Mouse (Mus musculus): Measurements from ENCODE around the gene Top1.

DNA sequence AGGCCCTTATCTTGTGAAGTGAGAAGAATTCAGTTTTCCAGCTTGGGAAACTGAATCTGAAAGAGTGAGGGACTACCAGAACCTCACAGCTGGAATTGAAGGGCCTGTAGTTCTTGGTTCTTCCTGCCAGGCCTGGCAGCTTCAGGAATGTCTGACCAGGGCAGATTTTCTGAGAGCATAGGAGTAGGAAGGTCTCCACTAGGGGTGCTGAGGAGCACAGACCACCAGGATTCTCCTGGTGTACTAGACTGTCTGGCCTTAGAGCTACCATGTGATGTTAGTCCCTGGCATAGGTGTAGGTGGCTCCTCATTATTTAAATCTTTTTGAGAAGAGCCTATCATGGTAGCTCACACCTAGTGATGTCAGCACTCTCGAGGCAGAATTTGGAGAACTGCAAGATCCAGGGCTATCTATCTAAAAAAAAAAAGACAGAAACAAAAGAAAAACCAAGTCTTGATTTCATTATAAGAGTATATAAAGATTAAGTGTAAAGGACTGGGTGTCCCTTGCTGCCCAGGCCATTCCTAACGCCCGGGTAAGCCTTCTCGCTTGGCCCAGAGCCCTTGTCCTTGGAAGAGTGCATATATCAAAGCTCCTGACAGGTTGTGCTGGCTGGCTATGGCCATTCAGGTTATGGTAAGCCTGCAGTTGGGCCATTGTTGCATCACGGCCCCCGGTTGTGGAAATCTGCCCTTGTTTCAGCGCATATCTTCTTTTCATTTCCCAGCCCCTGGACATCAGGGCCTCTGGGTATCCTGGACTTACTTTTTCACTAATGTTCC is 98.5 kb downstream of the Top1 start:
- TF ChIP-seq CTCF (conservative IDR thresholded peaks at IDR 0.05 in 1 of 2, IDR thresholded peaks at IDR 0.05 in 1 of 2; ENCODE audit: low read depth in 2 of 2, low read length in 2 of 2): peak; percentile 57
- TF ChIP-seq HCFC1 (IDR thresholded peaks at IDR 0.05; ENCODE audit: low read depth, low read length): no peak
- TF ChIP-seq NRF1 (IDR thresholded peaks at IDR 0.05; ENCODE audit: low read depth, low read length): no peak
- TF ChIP-seq ZC3H11A (IDR thresholded peaks at IDR 0.05; ENCODE audit: low read depth, low read length): no peak
- TF ChIP-seq ZMIZ1 (IDR thresholded peaks at IDR 0.05; ENCODE audit: low read depth, low read length): no peak
- TF ChIP-seq SIN3A (IDR thresholded peaks at IDR 0.05; ENCODE audit: low read length): no peak
- TF ChIP-seq MYC (IDR thresholded peaks at IDR 0.05; ENCODE audit: low read depth, low read length): no peak
- TF ChIP-seq KAT2A (IDR thresholded peaks at IDR 0.05; ENCODE audit: insufficient replicate concordance, low read length): no peak
- TF ChIP-seq CHD2 (IDR thresholded peaks at IDR 0.05; ENCODE audit: low read length): no peak
- no peak for TF ChIP-seq PAX5 (IDR thresholded peaks at IDR 0.05; ENCODE audit: low read length)
- TF ChIP-seq MEF2A (IDR thresholded peaks at IDR 0.05; ENCODE audit: borderline replicate concordance, low read depth, low read length): no peak
- no peak for TF ChIP-seq TCF12 (IDR thresholded peaks at IDR 0.05; ENCODE audit: low read depth, low read length)

All from CH12.LX (cell line).